Mouse (Mus musculus): Measurements from ENCODE around the gene Itpkc.

DNA sequence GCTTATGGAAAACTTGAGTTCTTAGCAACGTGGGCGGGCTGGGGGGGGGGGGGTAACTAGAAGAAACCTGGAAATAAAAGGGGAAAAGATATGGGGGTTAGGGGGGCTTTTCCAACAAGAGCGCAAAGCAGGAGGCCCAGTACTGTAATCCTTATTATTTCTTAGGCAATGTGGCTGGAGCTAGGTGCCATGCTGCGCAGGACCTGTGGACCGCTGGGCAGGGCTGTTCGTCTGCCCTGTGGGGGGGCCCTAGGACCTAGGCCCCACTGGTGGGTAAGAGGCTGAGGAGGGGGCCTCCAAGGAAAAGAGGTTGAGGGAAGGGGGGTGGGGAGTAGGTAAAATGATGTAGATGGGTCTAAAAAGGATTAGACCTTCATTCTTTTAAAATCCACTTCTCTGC is 4.8 kb upstream of the Itpkc start:
- TF ChIP-seq USF1 (IDR thresholded peaks at IDR 0.05; ENCODE audit: low read depth, low read length) (no peak), CHD2 (IDR thresholded peaks at IDR 0.05; ENCODE audit: low read length) (no peak), CTCF (conservative IDR thresholded peaks at IDR 0.05 in 1 of 2, IDR thresholded peaks at IDR 0.05 in 1 of 2; ENCODE audit: low read depth in 2 of 2, low read length in 2 of 2) (no peak), GABPA (IDR thresholded peaks at IDR 0.05; ENCODE audit: insufficient replicate concordance, low read depth, low read length) (no peak), IRF4 (IDR thresholded peaks at IDR 0.05; ENCODE audit: low read depth, low read length) (no peak), PAX5 (IDR thresholded peaks at IDR 0.05; ENCODE audit: low read length) (no peak)
